Mouse (Mus musculus): ENCODE measurements around the gene Pik3c2b.
A peak's percentile ranks its signal among the peaks of the same experiment; 100 is the strongest.

GRCm38 (mm10) chr1:133129471-133130221 is 84.2 kb downstream of the Pik3c2b start:
- peak; percentile 45; the same call in 1 of the 2 replicates for TF ChIP-seq POLR2A (IDR thresholded peaks at IDR 0.05; ENCODE audit: control insufficient read depth, low read depth, low read length)
- TF ChIP-seq CTCF (IDR thresholded peaks at IDR 0.05; ENCODE audit: control insufficient read depth, insufficient read depth, insufficient replicate concordance, low read depth, low read length), result no peak
